Mouse (Mus musculus) neural tube, embryonic 11.5 days (tissue): Measurements from ENCODE around the gene Traf7. TPM values are rescaled to one million over a fixed set of nuclear protein-coding genes. Genes with fewer than 3 reads are reported as not detected.

Experiments used
- ATAC-seq: fragments of 200-750 bp; cut with Nextera tagmentation; 2 replicates; pipeline ENCODE4 v1.8.0; 2017; ENCODE audit warnings: moderate number of reproducible peaks, mild to moderate bottlenecking, moderate TSS enrichment, moderate library complexity; ENCODE audit not compliant: insufficient read depth, low FRiP score, low TSS enrichment
- DNase-seq: peaks from one replicate; pipeline ENCODE4 v3.0.0-alpha.2; 2015; ENCODE audit warnings: low spot score
- H3K27ac ChIP-seq: fragments of 300-500 bp; sonication (generic); 2 replicates; pipeline ENCODE4 v1.5.1; 2014; ENCODE audit warnings: low read depth, mild to moderate bottlenecking, low read length
- H3K27me3 ChIP-seq: fragments of 300-500 bp; sonication (generic); 2 replicates; pipeline ENCODE4 v1.6.1; 2014; ENCODE audit warnings: mild to moderate bottlenecking, low read length, mixed read lengths; ENCODE audit not compliant: control insufficient read depth, insufficient read depth
- H3K36me3 ChIP-seq: fragments of 300-500 bp; sonication (generic); 2 replicates; pipeline ENCODE4 v1.6.1; 2014; ENCODE audit warnings: mild to moderate bottlenecking, low read length, moderate library complexity, mixed read lengths; ENCODE audit not compliant: control insufficient read depth, insufficient read depth
- H3K4me1 ChIP-seq: fragments of 300-500 bp; sonication (generic); 2 replicates; pipeline ENCODE4 v1.6.1; 2014; ENCODE audit warnings: low read length, mixed read lengths; ENCODE audit not compliant: control insufficient read depth, insufficient read depth
- H3K4me2 ChIP-seq: fragments of 300-500 bp; sonication (generic); 2 replicates; pipeline ENCODE4 v1.6.1; 2014; ENCODE audit warnings: low read depth, mild to moderate bottlenecking, moderate library complexity
- H3K4me3 ChIP-seq: fragments of 300-500 bp; sonication (generic); 2 replicates; pipeline ENCODE4 v1.5.1; 2014; ENCODE audit warnings: low read depth, low read length
- H3K9ac ChIP-seq: fragments of 300-500 bp; sonication (generic); 2 replicates; pipeline ENCODE4 v1.6.1; 2014; ENCODE audit warnings: mild to moderate bottlenecking, low read length
- H3K9me3 ChIP-seq: fragments of 300-500 bp; sonication (generic); 2 replicates; pipeline ENCODE4 v1.6.1; 2016; ENCODE audit warnings: low read length; ENCODE audit not compliant: control insufficient read depth
- WGBS: fragments of 180-500 bp; shearing (Covaris S2); extraction: QIAGEN DNeasy Blood & Tissue Kit; methylation state at CpG from one replicate; pipeline ENCODE4 v1.1.7; 2014; 5-methylcytosine and 5-hydroxymethylcytosine counted together
- polyA plus RNA-seq: library from polyadenylated mRNA; unstranded; fragments of >200 nt; fragmentation: Nextera tagmentation; extraction: Ambion mirVana; gene quantifications from 2 replicates; pipeline ENCODE4 v1.2.1, GENCODE M21; 2014

Gene Traf7
- polyA plus RNA-seq, 1 experiment from 2014 or later: 88.1 TPM

- Histone ChIP-seq H3K27ac (no peak overlapping the region), H3K4me2 (no peak overlapping the region), H3K27me3 (no peaks in the 10 kb centered on the region)
Observed at GRCm38 (mm10) chr17:24480201-24480826, 47.4 kb downstream of the Traf7 start.

GRCm38 (mm10) chr17:24479431-24479830 is 48.3 kb downstream of the Traf7 start:
- DNase-seq: no peak
- H3K27ac ChIP-seq: no peak overlapping the region
- peak overlapping the region; percentile 81 for H3K4me3 ChIP-seq
- H3K4me2 ChIP-seq: peak overlapping the region; percentile 51
- H3K4me1 ChIP-seq: peaks cover 4% of the 10 kb centered on the region
- WGBS: 37% methylated on average over 1 of the region's 1 CpGs
- peaks cover 12% of the 10 kb centered on the region for H3K36me3 ChIP-seq
- no peak for ATAC-seq
- no peaks in the 10 kb centered on the region for H3K9me3 ChIP-seq
- no peak overlapping the region for H3K9ac ChIP-seq
- H3K27me3 ChIP-seq: no peaks in the 10 kb centered on the region

More at GRCm38 (mm10) chr17:24480201-24480826, 47.4 kb downstream of the Traf7 start:
- no peaks in the 10 kb centered on the region for H3K9me3 ChIP-seq
- no peak overlapping the region for H3K9ac ChIP-seq
- ATAC-seq: no peak
- H3K36me3 ChIP-seq: peaks cover 10% of the 10 kb centered on the region
- peaks cover 4% of the 10 kb centered on the region for H3K4me1 ChIP-seq
- H3K4me3 ChIP-seq: no peak overlapping the region
- 64% methylated on average over 3 of the region's 3 CpGs for WGBS
- no peak for DNase-seq

- no peaks in the 10 kb centered on the region for H3K9me3 ChIP-seq
- no peaks in the 10 kb centered on the region for H3K27me3 ChIP-seq
- H3K27ac ChIP-seq: peak within 1 kb of the TSS; percentile 94
- H3K4me1 ChIP-seq: peaks cover 4% of the 10 kb centered on the region
- WGBS: 0% methylated on average over 48 of the region's 48 CpGs
- ATAC-seq: peak; percentile 87
- H3K9ac ChIP-seq: peak within 1 kb of the TSS; percentile 89
- peak; percentile 97 for DNase-seq
- H3K36me3 ChIP-seq: peaks cover 14% of the 10 kb centered on the region
- peak within 1 kb of the TSS; percentile 81 for H3K4me3 ChIP-seq
- peak within 1 kb of the TSS; percentile 51 for H3K4me2 ChIP-seq
Observed at GRCm38 (mm10) chr17:24478663-24479380, 48.9 kb downstream of the Traf7 start, which contains the start of gene Mlst8. Gene Mlst8, minus strand, starts transcription at chr17:24479078.

GRCm38 (mm10) chr17:24477985-24478600 is 49.6 kb downstream of the Traf7 start:
- WGBS: 57% methylated on average over 11 of the region's 11 CpGs
- peaks cover 14% of the 10 kb centered on the region for H3K36me3 ChIP-seq

GRCm38 (mm10) chr17:24477053-24477984 is 50.4 kb downstream of the Traf7 start:
- H3K9ac ChIP-seq: no peak overlapping the region
- H3K27me3 ChIP-seq: no peaks in the 10 kb centered on the region
- H3K36me3 ChIP-seq: peaks cover 14% of the 10 kb centered on the region
- H3K4me3 ChIP-seq: no peak overlapping the region
- H3K4me2 ChIP-seq: no peak overlapping the region
- 94% methylated on average over 20 of the region's 20 CpGs for WGBS
- no peaks in the 10 kb centered on the region for H3K9me3 ChIP-seq
- DNase-seq (no peak), ATAC-seq (no peak)
- no peak overlapping the region for H3K27ac ChIP-seq
- peaks cover 7% of the 10 kb centered on the region for H3K4me1 ChIP-seq

More at GRCm38 (mm10) chr17:24477985-24478600, 49.6 kb downstream of the Traf7 start:
- no peaks in the 10 kb centered on the region for H3K27me3 ChIP-seq
- DNase-seq: no peak
- H3K27ac ChIP-seq: no peak overlapping the region
- H3K9ac ChIP-seq: peak overlapping the region; percentile 60
- peak overlapping the region; percentile 81 for H3K4me3 ChIP-seq
- H3K9me3 ChIP-seq: no peaks in the 10 kb centered on the region
- H3K4me2 ChIP-seq: peak overlapping the region; percentile 51
- peak; percentile 25 for ATAC-seq
- peaks cover 4% of the 10 kb centered on the region for H3K4me1 ChIP-seq

GRCm38 (mm10) chr17:24476022-24476776 is 51.5 kb downstream of the Traf7 start:
- H3K36me3 ChIP-seq: peaks cover 14% of the 10 kb centered on the region
- H3K27me3 ChIP-seq: no peaks in the 10 kb centered on the region
- ATAC-seq: no peak
- no peak overlapping the region for H3K4me3 ChIP-seq
- 95% methylated on average over 10 of the region's 10 CpGs for WGBS
- H3K9ac ChIP-seq: no peak overlapping the region
- H3K27ac ChIP-seq: no peak overlapping the region
- no peak for DNase-seq
- no peak overlapping the region for H3K4me2 ChIP-seq
- H3K9me3 ChIP-seq: no peaks in the 10 kb centered on the region
- peaks cover 18% of the 10 kb centered on the region for H3K4me1 ChIP-seq

- ATAC-seq (no peak), DNase-seq (no peak)
- Histone ChIP-seq H3K9ac (no peak overlapping the region), H3K4me2 (no peak overlapping the region), H3K27me3 (no peaks in the 10 kb centered on the region), H3K4me3 (no peak overlapping the region), H3K27ac (no peak overlapping the region), H3K9me3 (no peaks in the 10 kb centered on the region), H3K36me3 (peaks cover 14% of the 10 kb centered on the region), H3K4me1 (peaks cover 20% of the 10 kb centered on the region)
- 95% methylated on average over 6 of the region's 6 CpGs for WGBS
Observed at GRCm38 (mm10) chr17:24475586-24475985, 52.2 kb downstream of the Traf7 start.
